Mouse (Mus musculus): ENCODE data around the gene Rbfox1.

Rbfox1 gene

DNA sequence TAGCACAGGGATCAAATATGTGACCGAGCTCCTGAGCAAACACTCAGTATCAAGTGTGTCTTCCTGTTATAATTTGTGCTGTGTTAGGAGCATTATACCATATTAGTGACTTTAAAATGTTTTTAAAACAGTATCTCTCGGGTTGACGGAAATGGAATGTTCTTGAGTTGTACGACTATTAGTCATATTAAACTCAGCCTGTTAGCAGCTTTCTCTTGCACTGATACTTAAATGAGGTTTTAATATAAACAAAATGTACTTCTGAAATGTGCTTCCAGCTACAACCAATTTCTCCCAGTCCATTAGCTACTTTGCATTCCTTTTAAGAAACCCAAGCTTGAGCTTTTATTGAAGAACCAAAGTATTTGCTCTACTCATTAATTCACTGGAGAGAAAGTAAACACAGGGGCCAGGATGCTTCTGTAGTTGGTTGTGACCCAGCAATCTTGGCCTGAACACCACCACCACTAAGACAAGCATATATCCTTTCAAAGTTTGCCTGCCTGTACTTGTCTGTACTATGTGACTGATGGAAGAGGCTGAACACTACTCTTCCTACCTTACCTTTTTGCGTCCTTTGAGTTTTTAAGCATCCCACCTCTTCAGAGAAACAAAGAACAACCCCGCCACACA is 944.9 kb downstream of the Rbfox1 start:
- no peak for DNase-seq (ENCODE audit: low spot score)

DNA sequence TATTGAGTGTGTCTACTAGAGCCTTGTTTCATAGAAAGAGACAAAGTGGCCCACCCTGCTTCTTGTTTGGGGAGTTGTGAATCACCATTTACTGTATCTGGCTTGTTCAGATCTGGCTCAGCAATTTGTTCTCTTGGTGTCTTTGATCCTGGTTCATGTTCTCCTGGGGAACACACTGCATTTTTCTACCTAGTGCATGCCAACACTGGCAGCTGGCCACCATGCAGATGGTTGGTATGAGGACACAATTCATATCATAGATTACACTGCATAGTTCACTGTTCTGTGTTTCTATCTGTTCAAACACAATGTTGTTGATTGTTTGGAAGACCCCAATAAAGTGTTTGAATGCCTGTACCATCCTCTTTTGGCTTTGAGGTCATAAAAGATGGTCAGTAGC is 948.3 kb downstream of the Rbfox1 start:
- DNase-seq (ENCODE audit: low spot score), result no peak

DNA sequence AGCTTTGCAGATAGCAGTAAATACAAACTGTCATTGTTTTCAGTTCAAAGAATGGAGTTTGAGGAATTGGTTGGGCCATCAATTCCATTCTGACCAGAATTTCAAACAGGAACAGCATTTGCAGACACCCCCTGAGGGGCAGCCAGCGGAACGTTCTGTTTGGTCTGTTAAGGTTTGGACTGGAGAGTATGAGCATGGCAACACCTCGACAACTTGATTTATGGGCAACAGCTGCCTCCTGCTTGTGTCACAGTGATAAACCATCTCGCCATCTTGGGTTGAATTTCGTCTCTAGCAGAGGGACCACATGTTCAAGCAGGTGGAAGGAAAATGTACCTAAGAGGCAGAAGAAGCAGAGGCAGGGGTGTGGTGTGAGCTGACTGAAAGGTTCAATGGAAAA is 949.9 kb downstream of the Rbfox1 start:
- DNase-seq (ENCODE audit: low spot score), result no peak

DNA sequence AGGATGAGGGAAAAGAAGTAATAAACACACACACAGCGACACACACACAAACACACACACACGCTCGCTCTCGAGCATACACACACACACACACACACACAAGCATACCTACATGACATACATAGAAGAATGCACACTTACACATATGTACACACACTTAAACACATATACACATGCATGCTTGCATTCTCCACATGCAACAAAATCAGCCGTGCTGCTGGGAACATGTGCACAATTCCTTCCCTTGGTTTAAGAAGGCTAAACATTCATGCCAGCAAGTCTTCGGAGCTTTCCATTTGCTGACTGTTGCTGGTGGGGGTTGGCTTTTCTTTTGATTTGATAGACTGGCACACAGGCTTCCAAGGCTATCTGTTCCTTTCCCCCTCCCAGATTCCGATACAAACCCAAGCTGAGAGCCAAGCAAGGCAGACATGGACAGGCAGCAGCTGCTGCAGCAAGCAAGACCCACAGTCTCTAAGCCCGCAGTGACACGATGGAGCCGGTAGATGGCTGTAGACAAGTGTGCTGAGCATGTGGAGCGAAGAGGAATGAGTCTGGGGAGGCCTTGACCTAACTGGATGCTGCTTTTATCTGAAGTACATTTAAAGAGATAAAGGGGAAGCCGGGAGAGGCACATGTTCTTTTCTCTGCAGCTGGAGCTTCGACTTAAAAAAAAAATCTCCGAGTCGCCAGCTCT is 954.3 kb downstream of the Rbfox1 start:
- peak; percentile 32 for DNase-seq (ENCODE audit: low spot score)

DNA sequence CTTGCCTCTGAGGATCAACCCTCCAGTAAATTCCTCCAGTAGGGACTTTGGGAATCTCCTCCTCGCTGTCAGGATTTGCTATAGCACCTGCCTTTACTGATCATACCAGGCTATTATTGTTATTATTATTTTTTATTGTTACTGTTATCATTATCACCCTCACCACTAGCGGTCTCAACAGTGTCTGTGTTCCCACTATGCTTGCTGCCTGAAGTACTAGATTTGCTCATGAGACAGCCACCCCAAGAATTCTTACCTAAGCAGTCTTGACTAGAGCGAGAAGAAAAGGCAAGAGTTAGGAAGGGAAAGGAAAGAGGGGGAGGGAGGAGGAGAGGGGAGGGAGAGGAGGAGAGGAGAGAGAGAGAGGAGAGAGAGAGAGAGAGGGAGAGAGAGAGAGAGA is 954.9 kb downstream of the Rbfox1 start:
- no peak for DNase-seq (ENCODE audit: low spot score)

DNA sequence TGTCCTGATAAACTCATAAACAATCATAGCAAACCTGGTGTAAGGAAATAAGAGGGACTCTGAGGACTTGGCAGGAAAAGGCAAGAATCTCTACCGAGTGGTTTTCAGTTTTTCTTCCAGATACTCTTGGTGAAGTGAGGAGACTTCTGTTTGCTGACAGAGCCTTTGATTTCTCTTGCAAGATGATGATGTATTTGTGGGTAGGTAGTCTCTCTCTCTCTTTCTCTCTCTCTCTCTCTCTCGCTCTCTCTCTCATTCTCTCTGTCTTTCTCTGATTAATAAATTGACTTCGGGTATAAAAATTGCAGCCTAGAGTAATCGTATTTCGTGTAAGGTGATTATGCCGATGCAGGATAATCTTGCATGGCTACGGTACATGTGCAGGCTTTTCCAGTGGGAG is 955.3 kb downstream of the Rbfox1 start:
- no peak for DNase-seq (ENCODE audit: low spot score)

DNA sequence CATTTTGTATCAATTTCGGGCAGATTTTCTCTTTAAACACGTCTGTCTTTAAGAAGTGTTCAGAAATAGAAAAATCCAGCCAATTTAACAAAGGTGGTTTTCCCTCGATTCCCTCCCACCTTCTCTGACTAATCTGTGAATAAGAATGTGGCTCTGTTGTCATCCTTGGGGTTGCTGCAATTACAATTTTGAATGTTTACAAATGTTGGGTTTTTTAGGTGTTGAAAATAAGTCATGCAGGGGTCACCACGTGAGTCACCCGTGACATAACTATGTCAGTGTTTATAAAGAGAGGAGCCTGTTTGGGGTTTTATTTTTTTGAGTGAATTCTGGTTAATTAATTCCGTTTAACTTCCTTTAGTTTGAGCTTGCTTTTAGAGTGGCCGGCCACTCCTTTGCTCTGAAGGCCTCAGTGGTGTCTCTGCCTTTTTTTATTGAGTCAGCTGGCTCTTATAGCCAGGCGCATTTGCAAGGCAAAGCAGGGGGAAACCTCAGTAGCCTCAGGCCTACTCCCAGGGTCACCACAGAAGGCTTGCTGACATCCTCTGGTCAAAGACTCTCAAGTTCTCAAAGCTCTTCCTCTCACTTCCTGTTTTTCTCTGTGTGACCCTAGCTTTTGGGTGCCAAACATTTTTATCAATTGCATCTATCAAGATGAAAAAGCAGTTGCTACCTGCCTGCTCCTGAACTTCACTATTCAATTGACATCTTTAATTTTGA is 957.1 kb downstream of the Rbfox1 start:
- peak; percentile 14 for DNase-seq (ENCODE audit: low spot score)

DNA sequence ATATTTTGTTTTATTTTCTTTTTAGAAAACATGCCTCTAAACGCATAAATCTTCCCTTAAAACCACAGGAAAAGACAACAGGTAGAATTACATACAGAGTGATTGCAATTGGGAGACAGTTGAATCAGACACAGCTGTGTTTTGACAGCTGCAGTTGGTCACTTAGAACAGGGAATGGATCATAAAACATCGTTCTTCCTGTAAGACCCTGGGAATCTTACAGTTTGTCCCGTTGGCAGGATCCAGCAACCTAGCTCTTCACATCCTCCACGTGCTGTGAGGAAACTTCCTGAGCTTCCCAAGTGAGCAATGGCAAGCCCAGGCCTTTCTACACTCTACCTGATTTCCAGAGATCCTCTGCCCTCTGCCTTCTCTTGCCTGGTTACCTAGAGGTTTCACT is 959.5 kb downstream of the Rbfox1 start:
- DNase-seq (ENCODE audit: low spot score), result no peak

DNA sequence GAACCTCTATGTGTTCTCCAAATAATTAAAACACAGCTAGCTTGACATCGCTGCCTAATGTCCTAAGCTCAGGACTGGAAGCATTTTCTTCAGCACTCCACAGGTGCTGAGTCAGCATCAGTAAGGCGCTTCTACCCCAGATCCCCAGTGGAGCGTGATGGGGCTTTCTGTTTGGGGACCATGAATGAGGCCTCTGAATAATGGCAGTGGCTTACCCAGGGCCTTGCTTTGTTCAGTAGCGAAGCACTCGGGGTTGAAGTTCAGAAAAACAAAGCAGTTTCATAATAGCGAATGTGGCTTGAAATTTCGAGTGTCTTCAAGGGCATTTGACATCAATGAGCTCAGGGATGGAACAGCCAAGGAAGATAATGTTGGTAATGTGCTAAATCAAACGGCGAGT is 966.2 kb downstream of the Rbfox1 start:
- peak; percentile 6 for DNase-seq (ENCODE audit: low spot score)

DNA sequence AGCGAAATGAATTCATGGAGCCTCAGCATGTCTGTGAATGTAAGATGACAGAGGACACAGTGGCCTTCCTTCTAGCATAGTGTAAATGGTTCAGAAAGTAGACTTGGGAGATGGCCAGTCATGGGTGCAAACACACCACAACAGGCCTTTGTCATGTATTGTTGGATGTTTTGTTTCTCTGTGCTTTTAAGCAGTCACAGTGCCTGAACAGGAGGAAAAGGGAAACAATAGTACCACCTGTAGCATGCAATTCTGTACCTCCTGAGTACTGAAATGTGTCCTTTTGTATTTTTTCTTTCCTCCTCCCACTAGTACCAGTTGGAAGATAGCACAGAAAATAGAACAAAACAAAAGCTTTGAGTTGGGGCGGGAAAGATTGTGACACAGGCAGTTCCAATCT is 968.6 kb downstream of the Rbfox1 start:
- no peak for DNase-seq (ENCODE audit: low spot score)

DNA sequence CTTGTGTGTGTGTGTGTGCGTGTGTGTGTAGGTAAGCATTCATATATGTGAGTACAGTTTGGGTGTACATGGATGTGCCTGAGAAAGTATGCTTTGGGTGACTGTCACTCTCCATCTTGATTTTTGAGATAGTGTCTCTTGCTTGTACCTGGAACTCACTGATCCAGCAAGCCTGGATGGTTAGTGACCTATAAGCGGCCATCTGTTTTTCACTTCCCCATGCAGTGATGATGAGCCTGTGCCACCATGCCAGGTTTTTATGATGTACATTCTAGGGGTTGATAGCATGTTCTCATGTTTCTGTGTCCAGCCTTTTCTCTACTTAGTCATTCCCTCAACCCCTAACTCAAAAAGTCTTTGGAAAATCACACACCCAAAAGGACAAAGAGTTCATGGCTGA is 976.5 kb downstream of the Rbfox1 start:
- no peak for DNase-seq (ENCODE audit: low spot score)

DNA sequence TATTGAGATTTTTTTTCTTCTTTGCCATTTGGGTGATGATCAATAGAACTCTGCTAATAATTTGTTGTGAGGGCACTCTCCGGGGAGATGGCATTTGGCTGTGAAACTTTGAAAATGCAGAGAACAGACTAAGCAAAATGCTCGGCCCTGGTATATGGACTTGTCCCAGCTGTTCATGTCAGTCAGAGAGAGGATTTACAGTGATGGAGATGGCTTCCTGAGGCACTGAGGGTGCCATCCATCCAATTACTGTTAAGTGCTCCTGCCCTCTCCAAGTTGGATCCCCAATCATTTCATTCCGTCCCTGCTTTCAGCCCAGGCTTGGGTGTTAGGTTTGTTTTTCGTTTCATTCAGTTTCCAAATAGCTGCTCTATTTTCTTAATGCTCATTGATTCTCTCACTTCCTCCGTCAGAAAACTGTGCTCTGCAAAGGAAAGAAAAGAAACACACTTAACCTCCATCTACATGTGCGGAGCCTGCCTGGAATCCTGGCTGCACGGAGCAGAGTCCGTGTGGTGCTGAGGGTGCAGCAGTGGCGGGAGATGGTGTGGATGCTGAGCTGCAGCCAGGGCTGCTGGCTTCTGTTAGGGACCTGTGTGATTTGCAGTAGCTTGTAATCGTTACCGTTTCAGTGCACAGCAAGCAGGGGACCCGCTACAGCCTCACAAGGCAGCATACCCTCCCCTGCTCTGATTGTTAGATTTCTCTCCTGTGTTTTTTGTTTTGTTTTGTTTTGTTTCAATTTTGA is 997.7 kb downstream of the Rbfox1 start:
- no peak for DNase-seq (ENCODE audit: low spot score)

DNA sequence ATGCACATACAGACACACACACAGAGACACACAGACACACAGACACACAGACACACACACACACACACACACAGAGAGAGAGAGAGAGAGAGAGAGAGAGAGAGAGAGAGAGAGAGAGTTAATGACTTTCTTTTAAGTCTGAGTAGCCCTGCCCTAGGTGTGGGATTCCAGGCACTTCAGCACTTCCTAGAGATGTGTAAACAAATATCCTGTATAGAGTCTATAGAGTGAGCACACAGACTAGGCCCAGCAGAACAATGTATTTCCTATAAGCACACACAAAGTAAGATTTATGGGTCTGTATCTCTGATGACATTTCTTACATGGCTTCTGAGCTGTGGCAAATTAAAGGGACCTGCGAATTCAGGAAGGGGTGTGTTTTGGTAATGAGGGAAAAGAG is 998.6 kb downstream of the Rbfox1 start:
- DNase-seq (ENCODE audit: low spot score), result no peak

DNA sequence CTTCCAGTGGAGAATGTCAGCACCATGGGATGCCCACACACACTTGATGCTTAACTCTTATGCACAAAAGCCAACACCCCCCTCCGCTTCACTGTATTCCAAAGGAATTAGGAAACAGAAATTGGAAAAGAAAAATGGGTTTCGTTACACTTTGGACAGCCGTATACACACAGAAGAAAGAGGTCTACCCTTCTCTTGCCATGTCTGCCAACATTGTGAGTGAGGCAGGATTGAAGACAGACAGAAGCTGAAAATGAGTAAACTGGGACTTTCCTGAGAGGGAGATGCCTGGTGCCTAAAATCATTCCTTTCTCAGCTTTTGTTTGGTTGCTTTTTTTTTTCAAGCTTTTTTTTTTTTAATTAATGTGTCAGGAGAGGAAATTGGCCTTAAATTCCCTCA is 1000.5 kb downstream of the Rbfox1 start:
- DNase-seq (ENCODE audit: low spot score), result no peak

DNA sequence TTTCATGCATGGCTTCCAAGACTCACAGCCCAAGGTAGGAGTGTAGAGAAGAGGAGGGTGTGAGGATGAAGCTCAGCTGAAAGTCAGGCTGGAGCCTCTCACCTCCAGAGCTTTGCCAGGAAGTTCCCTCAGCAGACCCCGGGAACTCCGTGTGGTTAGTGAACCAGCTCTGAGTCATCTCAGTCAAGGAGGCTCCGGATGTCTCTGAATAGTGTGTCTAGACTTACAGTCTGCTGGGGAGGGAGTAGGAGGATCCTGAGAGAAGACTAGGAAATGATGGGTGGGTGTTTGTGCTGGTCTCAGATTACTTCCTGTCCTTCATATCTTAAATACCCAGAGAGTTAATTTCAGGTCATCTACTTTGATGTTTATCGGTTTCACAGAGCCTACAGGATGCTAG is 1004.1 kb downstream of the Rbfox1 start:
- no peak for DNase-seq (ENCODE audit: low spot score)

DNA sequence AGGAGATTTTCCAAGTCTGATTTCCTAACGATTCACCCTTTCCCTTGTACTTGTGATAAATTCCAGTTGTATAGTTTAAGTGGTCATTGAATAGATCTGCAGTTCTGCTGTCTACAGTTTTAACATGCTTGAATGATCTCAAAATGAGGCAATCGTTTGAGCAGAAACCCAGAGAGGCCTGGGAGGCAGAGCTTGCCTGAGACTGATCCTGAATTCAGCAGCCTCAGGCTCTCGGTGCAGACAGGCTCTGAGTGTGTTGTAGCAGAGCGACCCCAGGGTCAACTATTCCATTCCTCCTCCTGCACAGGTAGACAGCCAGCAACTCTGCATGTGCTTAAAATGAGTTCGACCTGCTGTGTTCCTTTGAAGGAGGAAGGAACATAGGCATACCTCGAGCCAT is 1012.6 kb downstream of the Rbfox1 start:
- DNase-seq (ENCODE audit: low spot score), result no peak

DNA sequence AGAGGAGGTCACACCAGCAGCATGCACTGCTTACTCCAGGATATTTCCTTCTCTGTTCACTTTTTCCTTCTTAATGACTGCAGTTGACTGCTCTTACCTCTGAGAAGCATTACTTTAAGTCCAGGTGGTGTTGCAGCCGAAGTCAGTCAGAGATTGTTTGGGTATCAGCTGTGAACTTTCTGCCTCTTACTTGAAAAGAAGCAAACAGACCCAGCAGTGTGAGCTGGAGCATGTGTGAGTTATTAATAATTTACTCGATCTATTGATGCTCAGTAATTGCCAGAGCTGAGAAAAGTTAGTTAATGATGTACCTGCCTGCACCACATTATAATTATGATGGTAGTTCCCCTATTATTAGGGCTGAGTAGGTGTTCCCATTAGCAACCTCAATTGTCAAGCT is 1014.9 kb downstream of the Rbfox1 start:
- no peak for DNase-seq (ENCODE audit: low spot score)

DNA sequence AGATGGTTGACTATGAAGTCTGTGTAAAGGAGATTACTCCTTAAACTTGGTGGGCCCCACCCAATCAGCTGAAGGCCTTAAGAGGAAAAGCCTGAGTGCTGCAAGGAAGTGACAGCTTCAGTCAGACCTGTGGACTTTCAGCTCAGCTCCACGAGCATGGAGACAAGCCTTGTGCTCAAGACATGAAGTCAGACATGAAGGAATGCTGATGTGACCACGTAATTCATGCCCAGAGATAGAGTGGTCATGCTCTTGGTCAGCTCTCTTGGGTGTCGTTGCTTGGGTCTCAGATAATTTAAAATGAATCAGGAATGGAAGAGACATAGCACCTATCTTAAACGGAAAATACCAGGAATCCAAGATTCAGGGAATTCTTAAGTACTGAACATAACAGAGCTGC is 1019.8 kb downstream of the Rbfox1 start:
- no peak for DNase-seq (ENCODE audit: low spot score)

DNA sequence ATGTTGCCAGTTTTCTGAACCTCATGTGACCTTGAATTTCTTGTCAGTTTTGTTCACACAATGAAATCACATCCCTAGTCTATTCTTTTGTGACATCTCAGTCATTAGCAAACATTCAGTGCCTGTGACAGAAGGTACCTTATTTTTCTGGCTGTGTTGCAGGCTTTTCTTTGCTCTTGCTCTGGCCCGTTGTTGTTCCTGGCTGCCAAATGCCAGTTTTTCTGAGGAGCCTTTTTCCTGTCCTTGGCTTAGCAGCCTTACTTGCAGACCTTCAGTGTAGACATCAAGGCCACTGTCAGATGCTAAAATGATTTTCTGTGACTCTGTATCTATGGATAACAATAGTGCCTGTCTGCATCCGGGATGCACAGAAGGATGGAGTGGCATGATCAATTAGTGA is 1020.8 kb downstream of the Rbfox1 start:
- no peak for DNase-seq (ENCODE audit: low spot score)

DNA sequence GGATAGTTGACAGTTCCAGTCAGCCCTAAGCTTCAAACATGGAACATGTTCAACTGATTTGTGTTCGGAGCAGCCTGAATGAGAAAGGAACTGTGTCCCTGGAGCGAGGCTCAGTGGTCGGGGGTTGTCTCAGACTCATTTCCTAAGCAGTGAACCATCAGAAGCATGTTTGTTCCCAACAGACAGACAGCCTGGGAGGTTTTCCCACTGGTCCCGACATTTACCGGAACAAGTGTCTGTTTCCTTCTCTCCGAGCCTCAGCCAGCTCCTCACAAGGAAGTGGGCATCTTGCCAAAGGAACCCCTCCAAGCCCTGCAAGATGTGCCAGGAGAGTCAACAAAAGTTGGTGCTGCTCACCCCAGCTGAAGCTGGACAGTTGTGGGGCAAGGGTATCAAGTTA is 1022.4 kb downstream of the Rbfox1 start:
- no peak for DNase-seq (ENCODE audit: low spot score)

DNA sequence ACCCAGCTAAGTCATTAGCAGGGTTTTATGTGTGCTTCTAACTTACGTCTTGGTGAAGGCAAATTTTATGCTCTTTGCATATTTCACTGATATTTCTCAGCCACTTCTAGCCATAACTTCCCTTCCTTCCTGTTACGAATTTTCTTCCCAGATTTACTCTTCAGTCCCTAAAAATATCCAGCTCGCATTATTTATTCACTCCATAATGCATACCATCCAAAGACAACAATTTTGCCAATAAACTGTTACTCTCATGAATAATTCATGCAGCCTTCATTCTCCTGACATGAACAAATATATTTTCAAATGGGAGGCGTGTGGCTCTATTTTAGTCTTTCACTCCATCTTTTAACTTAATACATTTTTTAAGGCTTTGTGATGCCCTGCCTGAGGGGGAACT is 1029.4 kb downstream of the Rbfox1 start:
- no peak for DNase-seq (ENCODE audit: low spot score)

DNA sequence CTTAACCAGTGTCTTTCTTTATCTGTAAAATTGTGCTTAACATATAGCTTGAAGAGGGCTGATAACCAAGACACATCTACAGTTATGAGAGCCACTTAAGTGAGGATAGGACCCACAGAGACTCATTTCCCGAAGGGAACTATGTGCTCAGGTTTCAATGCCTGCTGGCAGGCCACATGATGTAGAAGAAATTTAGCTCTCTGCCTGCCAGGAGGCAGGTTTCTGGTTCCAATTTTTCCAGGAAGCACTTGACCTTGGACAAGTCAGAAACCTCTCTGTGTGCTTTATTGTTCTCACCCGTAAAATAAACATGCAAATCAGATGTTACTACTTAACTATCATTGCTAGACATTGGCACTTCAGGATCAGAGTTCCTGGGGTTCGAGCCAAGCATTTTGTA is 1033.5 kb downstream of the Rbfox1 start:
- no peak for DNase-seq (ENCODE audit: low spot score)

DNA sequence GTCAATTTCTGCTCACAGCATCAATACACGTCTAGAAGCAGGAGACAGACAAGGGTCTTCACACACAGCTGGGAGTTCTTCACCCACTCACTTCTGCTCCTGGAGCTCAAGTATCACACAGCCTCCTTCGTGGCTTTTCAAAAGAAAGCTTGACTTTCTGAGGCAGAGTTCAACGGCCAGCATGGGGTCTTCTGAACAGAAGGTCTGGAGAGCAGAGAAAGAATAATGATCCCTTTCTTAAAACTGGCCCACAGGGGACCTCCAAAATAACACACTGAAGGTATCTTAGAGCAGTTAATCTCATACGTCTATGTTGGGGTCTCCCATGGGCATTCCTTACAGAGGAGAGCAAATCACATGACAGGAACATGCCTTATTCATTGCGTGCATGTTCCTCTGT is 1034.5 kb downstream of the Rbfox1 start:
- DNase-seq (ENCODE audit: low spot score), result no peak

Data from adipocyte (in vitro differentiated cells).